In the genomic region with DNA sequence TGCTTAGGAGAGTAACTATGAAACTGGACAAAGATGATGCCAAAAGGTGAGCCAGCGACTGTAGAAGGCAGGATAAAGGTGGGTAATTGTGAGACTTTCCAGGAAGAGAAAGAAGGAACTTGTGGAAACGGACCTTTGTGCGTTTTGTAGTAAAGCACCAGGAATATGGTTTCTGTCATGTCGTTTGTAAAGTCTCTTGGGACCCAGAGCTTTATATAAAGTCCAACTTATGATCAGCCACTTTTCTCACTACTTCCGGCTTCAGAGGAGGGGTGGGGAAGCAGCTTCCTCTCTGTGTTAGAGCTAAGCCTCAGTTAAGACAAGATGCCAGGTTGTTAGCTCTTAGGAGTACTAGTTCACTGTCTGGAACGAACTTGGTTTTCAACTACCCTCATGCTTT, we compare ENCODE assay signal across 17 mouse cellular contexts. TPM values are rescaled to one million over a fixed set of nuclear protein-coding genes. Genes with fewer than 3 reads are reported as not detected.
DNase-seq lines count a peak whose midpoint lies in the region; ATAC-seq and TF ChIP-seq lines count a peak whose summit lies in the region.
"Had no signal": no experiment of that assay in that cellular context is flagged by ENCODE, and none has a peak within 500 bp of the region (broad histone marks: within the 10 kb centered on the region; RNA-seq: fewer than 3 reads in every experiment).

No protein-coding gene starts in this region.

- H3K36me3 ChIP-seq in stomach, embryonic 15.5 days, result no peaks in the 10 kb centered on the region
- no peaks in the 10 kb centered on the region for H3K36me3 ChIP-seq in stomach, postnatal 0 days (ENCODE audit: control insufficient read depth, insufficient read depth, low read length)
- H3K36me3 ChIP-seq in liver, embryonic 12.5 days, result no peaks in the 10 kb centered on the region
- no peaks in the 10 kb centered on the region for H3K36me3 ChIP-seq in midbrain, embryonic 15.5 days (replicated peaks)
- H3K36me3 ChIP-seq: limb, embryonic 15.5 days; midbrain, embryonic 10.5 days had no signal

- 72% methylated on average over 6 of the region's 6 CpGs for WGBS in stomach, embryonic 15.5 days
- 82% methylated on average over 6 of the region's 6 CpGs for WGBS in stomach, postnatal 0 days
- WGBS in liver, embryonic 12.5 days (ENCODE audit: insufficient replicate concordance), result 50% methylated on average over 6 of the region's 6 CpGs
- 88% methylated on average over 6 of the region's 6 CpGs for WGBS in midbrain, embryonic 15.5 days

- no peaks in the 10 kb centered on the region for H3K4me1 ChIP-seq in stomach, embryonic 15.5 days
- H3K4me1 ChIP-seq in stomach, postnatal 0 days (replicated peaks; ENCODE audit: control insufficient read depth, insufficient read depth), result no peaks in the 10 kb centered on the region
- no peaks in the 10 kb centered on the region for H3K4me1 ChIP-seq in liver, embryonic 12.5 days
- no peaks in the 10 kb centered on the region for H3K4me1 ChIP-seq in midbrain, embryonic 15.5 days
- H3K4me1 ChIP-seq: limb, embryonic 15.5 days; midbrain, embryonic 10.5 days had no signal

- H3K9ac ChIP-seq in stomach, embryonic 15.5 days, result no peak overlapping the region
- no peak overlapping the region for H3K9ac ChIP-seq in stomach, postnatal 0 days (ENCODE audit: low read length)
- no peak overlapping the region for H3K9ac ChIP-seq in liver, embryonic 12.5 days
- H3K9ac ChIP-seq in midbrain, embryonic 15.5 days, result no peak overlapping the region
- H3K9ac ChIP-seq: limb, embryonic 15.5 days had no signal

- ATAC-seq in CD4-positive, CD25-positive, alpha-beta regulatory T cell, adult 4 months, result no peak
- ATAC-seq in stomach, embryonic 15.5 days (ENCODE audit: insufficient read depth, low FRiP score, low read depth), result no peak
- no peak for ATAC-seq in stomach, postnatal 0 days (ENCODE audit: low FRiP score, low TSS enrichment)
- no peak for ATAC-seq in liver, embryonic 12.5 days
- ATAC-seq in midbrain, embryonic 15.5 days (replicated peaks), result no peak
- ATAC-seq: intestine, postnatal 0 days had no signal

- H3K27ac ChIP-seq in stomach, embryonic 15.5 days, result no peak overlapping the region
- H3K27ac ChIP-seq in stomach, postnatal 0 days (replicated peaks), result no peak overlapping the region
- no peak overlapping the region for H3K27ac ChIP-seq in liver, embryonic 12.5 days
- no peak overlapping the region for H3K27ac ChIP-seq in midbrain, embryonic 15.5 days
- H3K27ac ChIP-seq: left cerebral cortex, adult 2 months; limb, embryonic 15.5 days; midbrain, embryonic 10.5 days had no signal

- no peak overlapping the region for H3K4me2 ChIP-seq in stomach, embryonic 15.5 days
- H3K4me2 ChIP-seq in stomach, postnatal 0 days (replicated peaks; ENCODE audit: low read depth), result no peak overlapping the region
- peak overlapping the region; percentile 46 for H3K4me2 ChIP-seq in liver, embryonic 12.5 days
- no peak overlapping the region for H3K4me2 ChIP-seq in midbrain, embryonic 15.5 days
- H3K4me2 ChIP-seq: limb, embryonic 15.5 days had no signal

- no peaks in the 10 kb centered on the region for H3K9me3 ChIP-seq in stomach, embryonic 15.5 days
- H3K9me3 ChIP-seq in stomach, postnatal 0 days (ENCODE audit: control insufficient read depth, low read length), result no peaks in the 10 kb centered on the region
- no peaks in the 10 kb centered on the region for H3K9me3 ChIP-seq in liver, embryonic 12.5 days (replicated peaks)
- H3K9me3 ChIP-seq in midbrain, embryonic 15.5 days, result no peaks in the 10 kb centered on the region
- H3K9me3 ChIP-seq: limb, embryonic 15.5 days; midbrain, embryonic 10.5 days had no signal

- TF ChIP-seq EP300 in stomach, postnatal 0 days (optimal IDR thresholded peaks at IDR 0.05), result no peak

- no peak for TF ChIP-seq CTCF in stomach, postnatal 0 days (IDR thresholded peaks at IDR 0.05; ENCODE audit: low read depth)

- 0 out of 2 replicates have a peak overlapping the region, but pooled peaks have one; percentile 13 for H3K4me3 ChIP-seq in stomach, embryonic 15.5 days (replicated peaks)
- no peak overlapping the region for H3K4me3 ChIP-seq in stomach, postnatal 0 days (ENCODE audit: low read depth, low read length)
- H3K4me3 ChIP-seq in liver, embryonic 12.5 days, result peak overlapping the region; percentile 37
- H3K4me3 ChIP-seq in midbrain, embryonic 15.5 days, result no peak overlapping the region
- H3K4me3 ChIP-seq: left cerebral cortex, adult 2 months; limb, embryonic 15.5 days; midbrain, embryonic 10.5 days had no signal

- peak; percentile 45 for DNase-seq in CD4-positive, CD25-positive, alpha-beta regulatory T cell, adult 2 months (ENCODE audit: low read depth, low spot score)
- DNase-seq in stomach, postnatal 0 days (ENCODE audit: low spot score), result no peak
- peak; percentile 7 for DNase-seq in thymus, postnatal 25 days
- no peak for DNase-seq in kidney, postnatal 10 days
- DNase-seq: cerebellum, postnatal 14 days had no signal

- no peaks in the 10 kb centered on the region for H3K27me3 ChIP-seq in stomach, embryonic 15.5 days (replicated peaks)
- H3K27me3 ChIP-seq in stomach, postnatal 0 days (ENCODE audit: control insufficient read depth, insufficient read depth, low read length), result no peaks in the 10 kb centered on the region
- H3K27me3 ChIP-seq in liver, embryonic 12.5 days (replicated peaks), result no peaks in the 10 kb centered on the region
- no peaks in the 10 kb centered on the region for H3K27me3 ChIP-seq in midbrain, embryonic 15.5 days (replicated peaks)
- H3K27me3 ChIP-seq: limb, embryonic 15.5 days had no signal

RNA-seq across cellular contexts. Expression of gene Nckap1l, which starts 0.9 kb away (rescaled TPM):
- polyA plus RNA-seq in CD4-positive, CD25-positive, alpha-beta regulatory T cell, adult 4 months (2017; shearing (Covaris generic)), result 100 to 1,000 TPM in 1 of 2 experiments, 10 to 100 TPM in 1; 95.5 to 155 TPM
- polyA plus RNA-seq in stomach, embryonic 15.5 days (2015; fragmentation: Nextera tagmentation; extraction: Ambion mirVana), result 3.7 and 4.1 TPM in 2 replicates
- polyA plus RNA-seq in stomach, postnatal 0 days (2015; fragmentation: Nextera tagmentation; extraction: Ambion mirVana), result 1.5 and 1.6 TPM in 2 replicates
- polyA plus RNA-seq in liver, embryonic 12.5 days (2016; fragmentation: Nextera tagmentation; extraction: Ambion mirVana), result 7.8 and 9.1 TPM in 2 replicates
- 1.8 and 1.9 TPM in 2 replicates for polyA plus RNA-seq in midbrain, embryonic 15.5 days (2015; fragmentation: Nextera tagmentation; extraction: Ambion mirVana)

RNA-seq across cellular contexts. Expression of gene Gtsf2, which starts 6.2 kb away (rescaled TPM):
- polyA plus RNA-seq in CD4-positive, CD25-positive, alpha-beta regulatory T cell, adult 4 months (2017; shearing (Covaris generic)), result not detected
- polyA plus RNA-seq in stomach, embryonic 15.5 days (2015; fragmentation: Nextera tagmentation; extraction: Ambion mirVana), result not detected in 2 replicates
- not detected in 2 replicates for polyA plus RNA-seq in stomach, postnatal 0 days (2015; fragmentation: Nextera tagmentation; extraction: Ambion mirVana)
- not detected in 2 replicates for polyA plus RNA-seq in liver, embryonic 12.5 days (2016; fragmentation: Nextera tagmentation; extraction: Ambion mirVana)
- not detected in 2 replicates for polyA plus RNA-seq in midbrain, embryonic 15.5 days (2015; fragmentation: Nextera tagmentation; extraction: Ambion mirVana)
- polyA plus RNA-seq: embryonic facial prominence, embryonic 11.5 days; intestine, postnatal 0 days; large intestine, adult 2 months; limb, embryonic 15.5 days; neural tube, embryonic 11.5 days; urinary bladder, adult 2 months had no signal

RNA-seq across cellular contexts. Expression of gene Gtsf1, which starts 24.2 kb away (rescaled TPM):
- not detected for polyA plus RNA-seq in CD4-positive, CD25-positive, alpha-beta regulatory T cell, adult 4 months (2017; shearing (Covaris generic))
- polyA plus RNA-seq in stomach, embryonic 15.5 days (2015; fragmentation: Nextera tagmentation; extraction: Ambion mirVana), result not detected in 2 replicates
- not detected in 2 replicates for polyA plus RNA-seq in stomach, postnatal 0 days (2015; fragmentation: Nextera tagmentation; extraction: Ambion mirVana)
- polyA plus RNA-seq in liver, embryonic 12.5 days (2016; fragmentation: Nextera tagmentation; extraction: Ambion mirVana), result not detected in 2 replicates
- polyA plus RNA-seq in midbrain, embryonic 15.5 days (2015; fragmentation: Nextera tagmentation; extraction: Ambion mirVana), result not detected in 2 replicates
- polyA plus RNA-seq: limb, embryonic 15.5 days; midbrain, embryonic 10.5 days; neural tube, embryonic 11.5 days had no signal

RNA-seq across cellular contexts. Expression of gene Pde1b, which starts 48.4 kb away (rescaled TPM):
- 1 to 10 TPM; 2.6 to 3.8 TPM for polyA plus RNA-seq in CD4-positive, CD25-positive, alpha-beta regulatory T cell, adult 4 months (2017; shearing (Covaris generic))
- 8.8 and 9.4 TPM in 2 replicates for polyA plus RNA-seq in stomach, embryonic 15.5 days (2015; fragmentation: Nextera tagmentation; extraction: Ambion mirVana)
- polyA plus RNA-seq in stomach, postnatal 0 days (2015; fragmentation: Nextera tagmentation; extraction: Ambion mirVana), result 5.0 and 5.8 TPM in 2 replicates
- 0.30 and 0.36 TPM in 2 replicates for polyA plus RNA-seq in liver, embryonic 12.5 days (2016; fragmentation: Nextera tagmentation; extraction: Ambion mirVana)
- 87.2 and 87.4 TPM in 2 replicates for polyA plus RNA-seq in midbrain, embryonic 15.5 days (2015; fragmentation: Nextera tagmentation; extraction: Ambion mirVana)

Comparison
In these comparisons a context has a peak if more than half of its experiments do, and no peak if none do; other contexts are left out.
1. H3K4me3 ChIP-seq: peak in stomach, embryonic 15.5 days (single experiment) and liver, embryonic 12.5 days (single experiment); none in stomach, postnatal 0 days (single experiment) and midbrain, embryonic 15.5 days (single experiment).
2. DNase-seq: peak in CD4-positive, CD25-positive, alpha-beta regulatory T cell, adult 2 months (single experiment) and thymus, postnatal 25 days (single experiment); none in stomach, postnatal 0 days (single experiment) and kidney, postnatal 10 days (single experiment).